Mouse (Mus musculus) frontal cortex, adult (tissue): Measurements from ENCODE around the gene Ypel3.
"Not testable (repeated sequence)": the region's sequence is repeated elsewhere in the genome, so short reads cannot be mapped to it uniquely, and the experiment has no call there.

Experiments
- ATAC-seq: cut with Nextera tagmentation; 2 replicates; pipeline ENCODE4 v1.9.2; 2017; ENCODE audit warnings: mild to moderate bottlenecking, moderate library complexity, mixed read lengths; ENCODE audit not compliant: low TSS enrichment

The Ypel3 gene

GRCm38 (mm10) chr7:126766201-126766600 lies 10.6 kb upstream of the Ypel3 start, which contains the start of gene Gdpd3:
Gene Gdpd3 (plus strand): TSS chr7:126766334.
- no peak for ATAC-seq

GRCm38 (mm10) chr7:126767001-126767400 lies 9.8 kb upstream of the Ypel3 start:
- no peak for ATAC-seq

- ATAC-seq, result no peak
These were observed 6.0 kb upstream of the Ypel3 start for GRCm38 (mm10) chr7:126770784-126771183.

GRCm38 (mm10) chr7:126773351-126773750 lies 3.4 kb upstream of the Ypel3 start:
- ATAC-seq, result no peak

GRCm38 (mm10) chr7:126774463-126774862 lies 2.3 kb upstream of the Ypel3 start:
- ATAC-seq, result no peak

- no peak for ATAC-seq
These were observed 1.4 kb upstream of the Ypel3 start for GRCm38 (mm10) chr7:126775185-126775977.

- ATAC-seq, result no peak
These were observed 849 bp upstream of the Ypel3 start for GRCm38 (mm10) chr7:126775978-126776234.

- no peak for ATAC-seq
These were observed 721 bp downstream of the Ypel3 start for GRCm38 (mm10) chr7:126777476-126777875.

GRCm38 (mm10) chr7:126778147-126778546 lies 1.4 kb downstream of the Ypel3 start:
- no peak for ATAC-seq

- ATAC-seq, result not testable (repeated sequence)
These were observed 2.3 kb downstream of the Ypel3 start for GRCm38 (mm10) chr7:126779101-126779500.

GRCm38 (mm10) chr7:126779983-126780970 lies 3.5 kb downstream of the Ypel3 start:
- peak; percentile 41; the same call in 1 of the 2 replicates for ATAC-seq

- ATAC-seq, result no peak
These were observed 4.3 kb downstream of the Ypel3 start, which contains the start of gene Tbx6 for GRCm38 (mm10) chr7:126780971-126781635. Gene Tbx6 (plus strand): TSS chr7:126781483.

- ATAC-seq, result no peak
These were observed 5.1 kb downstream of the Ypel3 start for GRCm38 (mm10) chr7:126781661-126782370.

GRCm38 (mm10) chr7:126782693-126783092 lies 5.9 kb downstream of the Ypel3 start:
- ATAC-seq, result no peak

GRCm38 (mm10) chr7:126784469-126784868 lies 7.7 kb downstream of the Ypel3 start:
- ATAC-seq, result no peak

GRCm38 (mm10) chr7:126785056-126785455 lies 8.3 kb downstream of the Ypel3 start:
- ATAC-seq, result no peak

- ATAC-seq, result no peak
These were observed 9.4 kb downstream of the Ypel3 start for GRCm38 (mm10) chr7:126786142-126786541.

GRCm38 (mm10) chr7:126789141-126789540 lies 12.4 kb downstream of the Ypel3 start:
- ATAC-seq, result no peak

- peak; percentile 92 for ATAC-seq
These were observed 15.3 kb downstream of the Ypel3 start, which contains the start of gene Ppp4c for GRCm38 (mm10) chr7:126791851-126792720. Gene Ppp4c (minus strand): TSS chr7:126792496.

- ATAC-seq, result no peak
These were observed 16.1 kb downstream of the Ypel3 start for GRCm38 (mm10) chr7:126792721-126793443.
